Mouse (Mus musculus) intestine, postnatal 0 days (tissue): ENCODE measurements around the gene Tmed9. TPM values are rescaled to one million over a fixed set of nuclear protein-coding genes. Genes with fewer than 3 reads are reported as not detected.

Experiments
- ATAC-seq: fragments of 200-750 bp; cut with Nextera tagmentation; 2 replicates; pipeline ENCODE4 v1.8.0; 2017; ENCODE audit warnings: mild to moderate bottlenecking, moderate TSS enrichment, moderate library complexity
- H3K27ac ChIP-seq: fragments of 300-500 bp; sonication (generic); 2 replicates; pipeline ENCODE4 v1.5.1; 2014; ENCODE audit warnings: mild to moderate bottlenecking, low read depth, low read length, moderate library complexity
- H3K27me3 ChIP-seq: fragments of 300-500 bp; sonication (generic); replicated peaks from 2 replicates; pipeline ENCODE4 v1.6.1; 2014; ENCODE audit warnings: low read length, mixed read lengths; ENCODE audit not compliant: control insufficient read depth, insufficient read depth
- H3K36me3 ChIP-seq: fragments of 300-500 bp; sonication (generic); 2 replicates; pipeline ENCODE4 v1.6.1; 2014; ENCODE audit warnings: mild to moderate bottlenecking, moderate library complexity; ENCODE audit not compliant: control insufficient read depth, insufficient read depth
- H3K4me1 ChIP-seq: fragments of 300-500 bp; sonication (generic); replicated peaks from 2 replicates; pipeline ENCODE4 v1.6.1; 2014; ENCODE audit warnings: antibody characterized with exemption, low read length, mixed read lengths; ENCODE audit not compliant: control insufficient read depth, insufficient read depth
- H3K4me2 ChIP-seq: fragments of 300-500 bp; sonication (generic); replicated peaks from 2 replicates; pipeline ENCODE4 v1.6.1; 2014; ENCODE audit warnings: low read depth, mild to moderate bottlenecking, moderate library complexity
- H3K4me3 ChIP-seq: fragments of 300-500 bp; sonication (generic); 2 replicates; pipeline ENCODE4 v1.5.1; 2014; ENCODE audit warnings: low read depth, low read length
- H3K9ac ChIP-seq: fragments of 300-500 bp; sonication (generic); 2 replicates; pipeline ENCODE4 v1.6.1; 2014; ENCODE audit warnings: mild to moderate bottlenecking, low read depth, low read length
- H3K9me3 ChIP-seq: fragments of 300-500 bp; sonication (generic); 2 replicates; pipeline ENCODE4 v1.6.1; 2016; ENCODE audit warnings: mixed run types; ENCODE audit not compliant: control insufficient read depth
- CTCF ChIP-seq: sonication (generic); IDR thresholded peaks from 2 replicates; pipeline ENCODE4 v1.5.1; 2016; ENCODE audit warnings: low read depth, mild to moderate bottlenecking, control low read depth, antibody characterized with exemption, moderate library complexity
- WGBS: fragments of 180-500 bp; shearing (Covaris S2); extraction: QIAGEN DNeasy Blood & Tissue Kit; methylation state at CpG from one replicate; pipeline ENCODE4 v1.1.7; 2014; 5-methylcytosine and 5-hydroxymethylcytosine counted together
- polyA plus RNA-seq: library from polyadenylated mRNA; unstranded; fragments of >200 nt; fragmentation: Nextera tagmentation; extraction: Ambion mirVana; gene quantifications from 2 replicates; pipeline ENCODE4 v1.2.1, GENCODE M21; 2015

The Tmed9 gene
- polyA plus RNA-seq: 57.3 and 63.3 TPM in 2 replicates

GRCm38 (mm10) chr13:55573432-55573831 lies at the start of gene Tmed9:
Gene Tmed9 (plus strand): TSS chr13:55573732.
- Histone ChIP-seq H3K36me3 (no peaks in the 10 kb centered on the region), H3K9ac (no peak within 1 kb of the TSS), H3K27ac (no peak within 1 kb of the TSS), H3K4me1 (no peaks in the 10 kb centered on the region), H3K27me3 (no peaks in the 10 kb centered on the region), H3K9me3 (no peaks in the 10 kb centered on the region), H3K4me2 (no peak within 1 kb of the TSS), H3K4me3 (no peak within 1 kb of the TSS)
- TF ChIP-seq CTCF: no peak
- no peak for ATAC-seq
- WGBS: 96% methylated on average over 2 of the region's 2 CpGs

- Histone ChIP-seq H3K27ac (no peak overlapping the region), H3K4me1 (no peaks in the 10 kb centered on the region), H3K4me3 (no peak overlapping the region), H3K36me3 (no peaks in the 10 kb centered on the region), H3K27me3 (no peaks in the 10 kb centered on the region), H3K9me3 (no peaks in the 10 kb centered on the region), H3K9ac (no peak overlapping the region), H3K4me2 (no peak overlapping the region)
- ATAC-seq: no peak
- 91% methylated on average over 23 of the region's 23 CpGs for WGBS
- no peak for TF ChIP-seq CTCF
Measured at GRCm38 (mm10) chr13:55523951-55524600, 49.5 kb upstream of the Tmed9 start.

DNA sequence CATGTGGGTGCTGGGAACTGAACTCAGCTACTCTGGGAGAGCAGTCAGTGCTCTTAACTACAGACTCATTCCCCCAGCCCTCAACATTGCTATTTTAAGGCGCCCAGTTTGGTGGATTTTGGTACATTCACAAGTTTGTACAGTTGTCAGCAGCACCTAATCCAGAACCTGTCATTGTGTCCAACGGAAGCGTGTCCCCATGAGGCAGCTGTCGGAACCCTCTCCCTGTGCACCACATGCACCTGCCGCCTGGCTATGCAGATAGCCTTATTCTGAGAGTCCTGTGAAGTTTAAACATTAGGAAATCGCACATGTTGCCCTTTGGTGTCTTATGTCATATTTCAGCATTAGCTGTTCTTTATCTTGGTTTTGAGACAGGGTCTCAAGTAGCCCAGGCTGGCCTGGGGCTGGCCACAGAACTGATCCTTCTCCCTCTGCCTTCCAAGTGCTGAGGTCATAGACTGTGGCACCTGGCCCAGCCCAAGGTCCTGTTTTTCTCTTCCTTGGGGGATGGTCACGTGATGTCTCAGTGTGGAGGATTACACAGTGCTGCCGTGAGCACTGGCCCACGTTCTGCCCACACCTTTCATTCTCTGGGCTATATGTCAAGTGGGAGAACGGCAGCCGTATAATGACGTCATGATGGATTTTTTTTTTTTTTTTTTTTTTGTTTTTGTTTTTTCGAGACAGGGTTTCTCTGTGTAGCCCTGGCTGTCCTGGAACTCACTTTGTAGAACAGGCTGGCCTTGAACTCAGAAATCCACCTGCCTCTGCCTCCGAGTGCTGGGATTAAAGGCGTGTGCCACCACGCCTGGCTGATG lies 47.6 kb upstream of the Tmed9 start:
- ATAC-seq: no peak
- no peak overlapping the region for H3K27ac ChIP-seq
- H3K4me3 ChIP-seq: no peak overlapping the region

GRCm38 (mm10) chr13:55527212-55527611 lies 46.3 kb upstream of the Tmed9 start:
- Histone ChIP-seq H3K4me2 (no peak overlapping the region), H3K9ac (no peak overlapping the region), H3K36me3 (peaks cover 27% of the 10 kb centered on the region), H3K9me3 (no peaks in the 10 kb centered on the region), H3K27ac (no peak overlapping the region), H3K4me1 (no peaks in the 10 kb centered on the region), H3K4me3 (no peak overlapping the region), H3K27me3 (no peaks in the 10 kb centered on the region)
- TF ChIP-seq CTCF: no peak
- ATAC-seq: no peak
- 86% methylated on average over 16 of the region's 16 CpGs for WGBS

More for the DNA sequence above, 47.6 kb upstream of the Tmed9 start:
- H3K27me3 ChIP-seq: no peaks in the 10 kb centered on the region
- no peak overlapping the region for H3K4me2 ChIP-seq
- H3K36me3 ChIP-seq: peaks cover 15% of the 10 kb centered on the region; the same call in 1 of the 2 replicates
- no peak overlapping the region for H3K9ac ChIP-seq
- no peak for TF ChIP-seq CTCF
- H3K4me1 ChIP-seq: no peaks in the 10 kb centered on the region
- H3K9me3 ChIP-seq: no peaks in the 10 kb centered on the region
- 77% methylated on average over 16 of the region's 16 CpGs for WGBS

DNA sequence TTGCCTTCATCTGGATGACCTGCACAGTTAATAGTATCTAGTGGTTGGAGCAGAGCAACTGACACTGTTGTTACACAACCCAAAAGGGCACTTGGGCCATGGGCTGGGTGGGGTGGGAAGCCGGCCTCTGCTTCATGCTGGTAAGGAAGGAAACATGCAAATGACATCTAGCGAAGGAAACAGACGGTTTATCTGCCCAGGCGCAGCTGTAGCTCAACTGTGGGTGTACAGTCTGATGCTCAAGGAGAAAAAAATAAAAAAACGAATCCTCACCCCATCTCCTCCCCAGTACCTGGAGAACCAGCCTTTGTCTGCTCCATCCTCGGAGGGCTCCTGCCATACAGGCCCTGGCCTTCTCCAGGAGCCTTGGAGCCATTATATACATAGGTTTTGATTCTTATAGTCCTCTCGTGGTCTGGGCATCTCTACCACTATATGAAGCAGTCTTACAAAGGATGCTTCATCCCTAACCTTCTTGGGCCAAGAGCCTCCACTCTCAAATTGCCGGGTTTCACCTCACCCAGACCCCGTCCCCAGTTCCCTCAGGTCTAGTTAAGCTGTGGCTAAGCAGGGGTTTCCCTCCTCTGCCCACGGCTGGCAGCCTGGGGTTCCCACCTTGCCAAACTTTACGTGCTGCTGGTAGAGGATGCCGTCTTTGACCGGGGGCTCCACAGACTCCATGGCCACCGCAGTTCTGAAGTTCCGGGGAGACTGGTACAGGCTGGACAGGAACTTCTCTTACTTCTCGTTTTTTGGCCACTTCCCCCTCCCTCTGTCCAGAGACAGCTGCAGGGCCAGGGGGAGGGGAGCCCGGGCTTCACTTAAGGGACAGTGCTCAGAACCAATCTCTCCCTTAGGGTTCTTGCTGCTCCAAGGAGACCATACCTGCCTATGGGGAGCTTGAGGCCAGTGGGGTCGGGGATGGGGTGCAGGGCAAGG lies 45.4 kb upstream of the Tmed9 start:
- Histone ChIP-seq H3K4me2 (no peak overlapping the region), H3K27me3 (no peaks in the 10 kb centered on the region), H3K36me3 (peaks cover 32% of the 10 kb centered on the region), H3K4me3 (no peak overlapping the region), H3K9ac (no peak overlapping the region), H3K27ac (no peak overlapping the region), H3K9me3 (no peaks in the 10 kb centered on the region), H3K4me1 (no peaks in the 10 kb centered on the region)
- 73% methylated on average over 18 of the region's 18 CpGs for WGBS
- TF ChIP-seq CTCF: no peak
- ATAC-seq: no peak; the same call in 1 of the 2 replicates
